8 mouse cellular contexts compared by ENCODE assay signal in the genomic region with DNA sequence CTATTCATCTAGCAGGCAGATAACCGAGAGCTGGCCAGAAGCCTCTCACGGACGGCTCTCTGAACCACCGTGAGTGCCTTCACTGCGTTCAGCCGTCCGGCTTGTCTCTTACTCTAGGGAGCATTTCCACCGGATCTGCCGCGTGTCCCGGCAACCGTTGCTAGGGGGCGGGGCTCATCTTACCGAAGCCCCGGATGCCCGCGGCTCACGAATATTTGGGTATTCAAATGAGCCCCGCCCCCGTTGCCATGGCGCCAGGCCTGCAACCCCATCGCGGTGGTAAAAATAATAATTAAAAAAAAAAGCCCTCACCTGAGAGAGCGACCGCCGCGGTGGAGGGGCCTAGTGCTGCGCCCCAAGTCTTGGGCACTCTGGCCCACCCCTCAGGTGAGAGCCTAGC. TPM values are rescaled to one million over a fixed set of nuclear protein-coding genes. Genes with fewer than 3 reads are reported as not detected.
A peak's percentile ranks its signal among the peaks of the same experiment; 100 is the strongest.
DNase-seq lines count a peak whose midpoint lies in the region; ATAC-seq and TF ChIP-seq lines count a peak whose summit lies in the region.

No protein-coding gene starts in this region.

- under 1% methylated on average over 28 of the region's 28 CpGs for WGBS in forebrain, embryonic 12.5 days
- WGBS in heart, postnatal 0 days, result under 1% methylated on average over 28 of the region's 28 CpGs
- under 1% methylated on average over 28 of the region's 28 CpGs for WGBS in neural tube, embryonic 15.5 days

- H3K9me3 ChIP-seq in E14TG2a.4 (ENCODE audit: low read length), result no peaks in the 10 kb centered on the region
- H3K9me3 ChIP-seq in forebrain, embryonic 12.5 days, result no peaks in the 10 kb centered on the region
- H3K9me3 ChIP-seq in heart, postnatal 0 days (replicated peaks; ENCODE audit: control insufficient read depth, low read length), result no peaks in the 10 kb centered on the region
- no peaks in the 10 kb centered on the region for H3K9me3 ChIP-seq in neural tube, embryonic 15.5 days (replicated peaks)

- H3K4me1 ChIP-seq in E14TG2a.4 (replicated peaks; ENCODE audit: low read depth, low read length), result peaks cover 45% of the 10 kb centered on the region
- H3K4me1 ChIP-seq in forebrain, embryonic 12.5 days, result peaks cover 29% of the 10 kb centered on the region
- peaks cover 5% of the 10 kb centered on the region for H3K4me1 ChIP-seq in heart, postnatal 0 days (ENCODE audit: control insufficient read depth, insufficient read depth)
- peaks cover 33% of the 10 kb centered on the region for H3K4me1 ChIP-seq in neural tube, embryonic 15.5 days

- no peaks in the 10 kb centered on the region for H3K27me3 ChIP-seq in E14TG2a.4 (ENCODE audit: insufficient read depth, low read length)
- no peaks in the 10 kb centered on the region for H3K27me3 ChIP-seq in forebrain, embryonic 12.5 days
- H3K27me3 ChIP-seq in heart, postnatal 0 days (ENCODE audit: control insufficient read depth, insufficient read depth, low read length), result no peaks in the 10 kb centered on the region
- H3K27me3 ChIP-seq in neural tube, embryonic 15.5 days (replicated peaks), result no peaks in the 10 kb centered on the region

- peak overlapping the region; percentile 96 for H3K4me3 ChIP-seq in E14TG2a.4 (replicated peaks; ENCODE audit: low read length)
- H3K4me3 ChIP-seq in forebrain, embryonic 12.5 days (replicated peaks), result peak overlapping the region; percentile 96
- peak overlapping the region; percentile 85 for H3K4me3 ChIP-seq in heart, postnatal 0 days (ENCODE audit: low read depth, low read length)
- H3K4me3 ChIP-seq in neural tube, embryonic 15.5 days (replicated peaks), result peak overlapping the region; percentile 86

- peaks cover 37% of the 10 kb centered on the region for H3K36me3 ChIP-seq in E14TG2a.4 (ENCODE audit: insufficient read depth, low read length)
- H3K36me3 ChIP-seq in forebrain, embryonic 12.5 days (replicated peaks), result peaks cover 26% of the 10 kb centered on the region
- peaks cover 25% of the 10 kb centered on the region for H3K36me3 ChIP-seq in heart, postnatal 0 days (replicated peaks; ENCODE audit: control insufficient read depth, insufficient read depth, low read length)
- H3K36me3 ChIP-seq in neural tube, embryonic 15.5 days, result peaks cover 24% of the 10 kb centered on the region

- H3K27ac ChIP-seq in forebrain, embryonic 12.5 days, result peak overlapping the region; percentile 81
- peak overlapping the region; percentile 82 for H3K27ac ChIP-seq in heart, postnatal 0 days (ENCODE audit: low read depth)
- peak overlapping the region; percentile 81 for H3K27ac ChIP-seq in neural tube, embryonic 15.5 days (replicated peaks)

- peak overlapping the region; percentile 64 for H3K9ac ChIP-seq in forebrain, embryonic 12.5 days
- peak overlapping the region; percentile 51; the same call in 1 of the 2 replicates for H3K9ac ChIP-seq in heart, postnatal 0 days (replicated peaks; ENCODE audit: low read depth, low read length)
- peak overlapping the region; percentile 58 for H3K9ac ChIP-seq in neural tube, embryonic 15.5 days (replicated peaks)

- peak; percentile 47 for ATAC-seq in forebrain, embryonic 12.5 days (ENCODE audit: low FRiP score)
- peak; percentile 21; the same call in 1 of the 2 replicates for ATAC-seq in heart, postnatal 0 days (ENCODE audit: insufficient read depth, low read depth)
- ATAC-seq in neural tube, embryonic 15.5 days (ENCODE audit: low FRiP score), result peak; percentile 33

- DNase-seq in c-Kit-negative CD71-positive TER-119-positive erythroid progenitor cells, embryonic 14.5 days (ENCODE audit: low read depth, low spot score), result peak; percentile 84
- peak; percentile 50 for DNase-seq in heart, postnatal 0 days (ENCODE audit: low spot score)
- peak; percentile 97 for DNase-seq in kidney, postnatal 4 days
- DNase-seq in lung, adult 18-20 months, result peak; percentile 90 to 92
- DNase-seq in testis, postnatal 10 days (ENCODE audit: low spot score), result peak; percentile 98

- peak overlapping the region; percentile 91 for H3K4me2 ChIP-seq in forebrain, embryonic 12.5 days
- peak overlapping the region; percentile 73 for H3K4me2 ChIP-seq in heart, postnatal 0 days (ENCODE audit: low read depth, low read length)
- peak overlapping the region; percentile 93 for H3K4me2 ChIP-seq in neural tube, embryonic 15.5 days

- TF ChIP-seq EP300 in heart, postnatal 0 days (IDR thresholded peaks at IDR 0.05; ENCODE audit: low read depth), result no peak

- no peak for TF ChIP-seq CTCF in E14TG2a.4 (conservative IDR thresholded peaks at IDR 0.05; ENCODE audit: low read length)
- TF ChIP-seq CTCF in heart, postnatal 0 days (IDR thresholded peaks at IDR 0.05; ENCODE audit: low read depth), result no peak

RNA-seq across cellular contexts. Expression of gene Lrrc56, which starts 0.9 kb away (rescaled TPM):
- polyA plus RNA-seq in forebrain, embryonic 12.5 days (2016; fragmentation: Nextera tagmentation; extraction: Ambion mirVana), result 14.2 and 16.0 TPM in 2 replicates
- 1.1 and 5.6 TPM in 2 replicates for total RNA-seq in heart, postnatal 0 days (2014; rRNA removed; ENCODE audit: low replicate concordance)
- polyA plus RNA-seq in heart, postnatal 0 days (2015; fragmentation: Nextera tagmentation; extraction: Ambion mirVana), result 2.9 TPM in 2 replicates
- polyA plus RNA-seq in neural tube, embryonic 15.5 days (2015; fragmentation: Nextera tagmentation; extraction: Ambion mirVana), result 9.0 and 9.1 TPM in 2 replicates

RNA-seq across cellular contexts. Expression of gene Hras, which starts 1.0 kb away (rescaled TPM):
- polyA plus RNA-seq in forebrain, embryonic 12.5 days (2016; fragmentation: Nextera tagmentation; extraction: Ambion mirVana), result 79.1 and 89.4 TPM in 2 replicates
- 72.2 and 74.9 TPM in 2 replicates for total RNA-seq in heart, postnatal 0 days (2014; rRNA removed; ENCODE audit: low replicate concordance)
- polyA plus RNA-seq in heart, postnatal 0 days (2015; fragmentation: Nextera tagmentation; extraction: Ambion mirVana), result 73.5 and 78.9 TPM in 2 replicates
- 166 and 188 TPM in 2 replicates for polyA plus RNA-seq in neural tube, embryonic 15.5 days (2015; fragmentation: Nextera tagmentation; extraction: Ambion mirVana)

RNA-seq across cellular contexts. Expression of gene Lmntd2, which starts 19.1 kb away (rescaled TPM):
- polyA plus RNA-seq in forebrain, embryonic 12.5 days (2016; fragmentation: Nextera tagmentation; extraction: Ambion mirVana), result 3.3 and 3.7 TPM in 2 replicates
- 0.12 TPM in 1 of 2 replicates, not detected in the other for total RNA-seq in heart, postnatal 0 days (2014; rRNA removed; ENCODE audit: low replicate concordance)
- polyA plus RNA-seq in heart, postnatal 0 days (2015; fragmentation: Nextera tagmentation; extraction: Ambion mirVana), result 0.07 and 0.15 TPM in 2 replicates
- polyA plus RNA-seq in neural tube, embryonic 15.5 days (2015; fragmentation: Nextera tagmentation; extraction: Ambion mirVana), result 0.35 and 1.6 TPM in 2 replicates

RNA-seq across cellular contexts. Expression of gene Rassf7, which starts 20.8 kb away (rescaled TPM):
- polyA plus RNA-seq in forebrain, embryonic 12.5 days (2016; fragmentation: Nextera tagmentation; extraction: Ambion mirVana), result 35.4 and 38.5 TPM in 2 replicates
- 6.7 and 43.2 TPM in 2 replicates for total RNA-seq in heart, postnatal 0 days (2014; rRNA removed; ENCODE audit: low replicate concordance)
- 5.8 and 7.1 TPM in 2 replicates for polyA plus RNA-seq in heart, postnatal 0 days (2015; fragmentation: Nextera tagmentation; extraction: Ambion mirVana)
- polyA plus RNA-seq in neural tube, embryonic 15.5 days (2015; fragmentation: Nextera tagmentation; extraction: Ambion mirVana), result 24.1 and 28.1 TPM in 2 replicates

RNA-seq across cellular contexts. Expression of gene Rnh1, which starts 22.2 kb away (rescaled TPM):
- polyA plus RNA-seq in forebrain, embryonic 12.5 days (2016; fragmentation: Nextera tagmentation; extraction: Ambion mirVana), result 47.2 and 49.7 TPM in 2 replicates
- 157 and 172 TPM in 2 replicates for total RNA-seq in heart, postnatal 0 days (2014; rRNA removed; ENCODE audit: low replicate concordance)
- polyA plus RNA-seq in heart, postnatal 0 days (2015; fragmentation: Nextera tagmentation; extraction: Ambion mirVana), result 88.3 and 90.2 TPM in 2 replicates
- polyA plus RNA-seq in neural tube, embryonic 15.5 days (2015; fragmentation: Nextera tagmentation; extraction: Ambion mirVana), result 50.0 and 69.8 TPM in 2 replicates

Comparison
In these comparisons a context has a peak if more than half of its experiments do, and no peak if none do; other contexts are left out.
1. Peak in every context shown above with its lines: DNase-seq, ATAC-seq, H3K4me3 ChIP-seq and H3K27ac ChIP-seq.